Mouse (Mus musculus) ES-Bruce4 (cell line): Measurements from ENCODE around the gene Izumo1r.

Source experiments
- CTCF ChIP-seq: IDR thresholded peaks from one replicate; pipeline ENCODE4 v1.8.1; 2011; ENCODE audit warnings: low read depth, low read length
- POLR2A ChIP-seq: IDR thresholded peaks from one replicate; pipeline ENCODE4 v1.8.1; 2011; ENCODE audit warnings: low read length; ENCODE audit not compliant: insufficient read depth

DNA sequence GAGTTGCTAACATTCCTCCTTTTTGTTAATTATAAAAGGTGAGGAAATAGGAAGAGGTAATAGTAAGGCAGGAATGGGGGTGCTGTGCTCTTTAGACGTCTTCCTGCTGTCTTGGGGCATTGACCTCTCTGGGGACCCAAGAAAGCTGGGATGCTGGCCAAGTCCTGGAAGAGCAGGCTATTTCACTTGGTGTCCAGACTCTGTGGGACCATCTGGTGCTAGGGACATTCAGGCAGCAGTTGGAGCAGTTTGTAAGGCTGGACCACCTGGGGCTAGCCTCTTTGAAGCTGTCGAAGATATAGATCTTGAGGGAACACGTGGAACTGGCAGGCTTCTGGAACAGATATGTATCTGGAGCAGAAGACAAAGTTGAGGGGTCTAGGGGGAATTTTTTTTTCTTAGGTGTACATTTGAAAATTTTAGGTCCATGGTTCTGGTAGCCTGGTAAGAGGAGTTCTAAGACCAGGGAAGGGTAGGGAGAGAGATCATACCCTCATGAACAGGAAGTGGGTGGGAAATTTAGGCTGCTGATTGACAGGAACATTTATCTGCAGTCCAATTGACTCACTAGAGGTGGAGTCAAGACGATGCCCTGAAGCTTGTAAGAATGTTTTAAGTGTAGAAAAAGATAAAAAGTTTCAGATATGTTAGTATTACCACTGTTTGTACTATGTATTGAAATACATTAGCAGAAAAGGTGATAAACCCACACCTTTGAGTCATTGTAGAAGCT, 46.7 kb downstream of the Izumo1r start:
- TF ChIP-seq POLR2A, result no peak
- TF ChIP-seq CTCF, result no peak
